Mouse (Mus musculus) liver (tissue): ENCODE data around the gene Csf1.
A peak's percentile ranks its signal among the peaks of the same experiment; 100 is the strongest.

Source experiments
- DNase-seq: peaks from one replicate; pipeline ENCODE4 v3.0.0-alpha.2; 2020; ENCODE audit warnings: mixed read lengths

Csf1 gene

GRCm38 (mm10) chr3:107778016-107778415 lies 17.7 kb upstream of the Csf1 start:
- no peak for DNase-seq

GRCm38 (mm10) chr3:107776295-107776694 lies 16.0 kb upstream of the Csf1 start:
- DNase-seq, result no peak

GRCm38 (mm10) chr3:107775736-107776135 lies 15.5 kb upstream of the Csf1 start:
- no peak for DNase-seq

GRCm38 (mm10) chr3:107775056-107775455 lies 14.8 kb upstream of the Csf1 start:
- DNase-seq, result no peak

GRCm38 (mm10) chr3:107772860-107773259 lies 12.6 kb upstream of the Csf1 start:
- no peak for DNase-seq

GRCm38 (mm10) chr3:107769692-107770091 lies 9.4 kb upstream of the Csf1 start:
- DNase-seq, result no peak

- DNase-seq, result no peak
Measured at GRCm38 (mm10) chr3:107768104-107768989, 8.1 kb upstream of the Csf1 start.

GRCm38 (mm10) chr3:107766804-107767203 lies 6.5 kb upstream of the Csf1 start:
- no peak for DNase-seq

GRCm38 (mm10) chr3:107765979-107766378 lies 5.7 kb upstream of the Csf1 start:
- no peak for DNase-seq

GRCm38 (mm10) chr3:107763552-107763951 lies 3.3 kb upstream of the Csf1 start:
- no peak for DNase-seq

GRCm38 (mm10) chr3:107761446-107761845 lies 1.2 kb upstream of the Csf1 start:
- no peak for DNase-seq

- DNase-seq, result no peak
Measured at GRCm38 (mm10) chr3:107760771-107761170, 502 bp upstream of the Csf1 start.

GRCm38 (mm10) chr3:107758638-107759037 lies 1.6 kb downstream of the Csf1 start:
- no peak for DNase-seq

- DNase-seq, result no peak
Measured at GRCm38 (mm10) chr3:107758176-107758575, 2.1 kb downstream of the Csf1 start.

- no peak for DNase-seq
Measured at GRCm38 (mm10) chr3:107757365-107758129, 2.7 kb downstream of the Csf1 start.

GRCm38 (mm10) chr3:107756481-107756866 lies 3.8 kb downstream of the Csf1 start:
- no peak for DNase-seq

- no peak for DNase-seq
Measured at GRCm38 (mm10) chr3:107755702-107756480, 4.4 kb downstream of the Csf1 start.

GRCm38 (mm10) chr3:107754632-107755031 lies 5.6 kb downstream of the Csf1 start:
- DNase-seq, result peak; percentile 44

- no peak for DNase-seq
Measured at GRCm38 (mm10) chr3:107751607-107752006, 8.7 kb downstream of the Csf1 start.

GRCm38 (mm10) chr3:107750775-107751540 lies 9.3 kb downstream of the Csf1 start:
- DNase-seq, result no peak

GRCm38 (mm10) chr3:107749446-107749845 lies 10.8 kb downstream of the Csf1 start:
- no peak for DNase-seq

- DNase-seq, result no peak
Measured at GRCm38 (mm10) chr3:107748260-107748955, 11.9 kb downstream of the Csf1 start.
